Mouse (Mus musculus) frontal cortex, postnatal 14 days (tissue): ENCODE data around the gene 2010111I01Rik.
"Not testable (repeated sequence)": the region's sequence is repeated elsewhere in the genome, so short reads cannot be mapped to it uniquely, and the experiment has no call there.

Source experiments
- DNase-seq, 2 experiments: peaks; one replicate each; pipeline ENCODE4 v3.0.0; 2022; ENCODE audit warnings: low spot score in 2 of 2

2010111I01Rik gene

GRCm38 (mm10) chr13:63313748-63314607 lies 349.3 kb downstream of the 2010111I01Rik start:
- DNase-seq, result no peak

- DNase-seq, result no peak
These were observed 349.9 kb downstream of the 2010111I01Rik start for GRCm38 (mm10) chr13:63314608-63314920.

GRCm38 (mm10) chr13:63315111-63315510 lies 350.4 kb downstream of the 2010111I01Rik start:
- not testable (repeated sequence) for DNase-seq

GRCm38 (mm10) chr13:63315777-63316176 lies 351.1 kb downstream of the 2010111I01Rik start:
- DNase-seq, result no peak

GRCm38 (mm10) chr13:63316407-63316806 lies 351.7 kb downstream of the 2010111I01Rik start:
- no peak for DNase-seq

GRCm38 (mm10) chr13:63317681-63318104 lies 353.0 kb downstream of the 2010111I01Rik start:
- no peak for DNase-seq

- no peak for DNase-seq
These were observed 355.1 kb downstream of the 2010111I01Rik start for GRCm38 (mm10) chr13:63319814-63320213.

GRCm38 (mm10) chr13:63321689-63322088 lies 357.0 kb downstream of the 2010111I01Rik start:
- no peak for DNase-seq

- no peak for DNase-seq
These were observed 358.1 kb downstream of the 2010111I01Rik start for GRCm38 (mm10) chr13:63322756-63323155.

GRCm38 (mm10) chr13:63323286-63324075 lies 358.8 kb downstream of the 2010111I01Rik start:
- DNase-seq, result no peak

- DNase-seq, result no peak
These were observed 359.6 kb downstream of the 2010111I01Rik start for GRCm38 (mm10) chr13:63324311-63324710.

- DNase-seq, result no peak
These were observed 360.5 kb downstream of the 2010111I01Rik start for GRCm38 (mm10) chr13:63324978-63325848.

- no peak for DNase-seq
These were observed 361.3 kb downstream of the 2010111I01Rik start for GRCm38 (mm10) chr13:63326015-63326414.

- DNase-seq, result peak; percentile 42 to 45
These were observed 365.7 kb downstream of the 2010111I01Rik start for GRCm38 (mm10) chr13:63330236-63330860.

- peak in 1 of 2 experiments; percentile 72 for DNase-seq
These were observed 366.7 kb downstream of the 2010111I01Rik start for GRCm38 (mm10) chr13:63331379-63331778.

- DNase-seq, result peak in 1 of 2 experiments; percentile 59
These were observed 368.0 kb downstream of the 2010111I01Rik start for GRCm38 (mm10) chr13:63332576-63333300.

GRCm38 (mm10) chr13:63335421-63336134 lies 370.9 kb downstream of the 2010111I01Rik start:
- DNase-seq, result no peak

- DNase-seq, result no peak
These were observed 371.6 kb downstream of the 2010111I01Rik start for GRCm38 (mm10) chr13:63336335-63336734.

GRCm38 (mm10) chr13:63337239-63337960 lies 372.7 kb downstream of the 2010111I01Rik start:
- no peak for DNase-seq
